Mouse (Mus musculus) spleen, adult 12 weeks (tissue): ENCODE measurements around the gene Edem3.
"Not testable (repeated sequence)": the region's sequence is repeated elsewhere in the genome, so short reads cannot be mapped to it uniquely, and the experiment has no call there.

ENCODE experiments used
- DNase-seq: peaks from one replicate; pipeline ENCODE4 v3.0.0; 2022; ENCODE audit warnings: low spot score

Edem3 gene

DNA sequence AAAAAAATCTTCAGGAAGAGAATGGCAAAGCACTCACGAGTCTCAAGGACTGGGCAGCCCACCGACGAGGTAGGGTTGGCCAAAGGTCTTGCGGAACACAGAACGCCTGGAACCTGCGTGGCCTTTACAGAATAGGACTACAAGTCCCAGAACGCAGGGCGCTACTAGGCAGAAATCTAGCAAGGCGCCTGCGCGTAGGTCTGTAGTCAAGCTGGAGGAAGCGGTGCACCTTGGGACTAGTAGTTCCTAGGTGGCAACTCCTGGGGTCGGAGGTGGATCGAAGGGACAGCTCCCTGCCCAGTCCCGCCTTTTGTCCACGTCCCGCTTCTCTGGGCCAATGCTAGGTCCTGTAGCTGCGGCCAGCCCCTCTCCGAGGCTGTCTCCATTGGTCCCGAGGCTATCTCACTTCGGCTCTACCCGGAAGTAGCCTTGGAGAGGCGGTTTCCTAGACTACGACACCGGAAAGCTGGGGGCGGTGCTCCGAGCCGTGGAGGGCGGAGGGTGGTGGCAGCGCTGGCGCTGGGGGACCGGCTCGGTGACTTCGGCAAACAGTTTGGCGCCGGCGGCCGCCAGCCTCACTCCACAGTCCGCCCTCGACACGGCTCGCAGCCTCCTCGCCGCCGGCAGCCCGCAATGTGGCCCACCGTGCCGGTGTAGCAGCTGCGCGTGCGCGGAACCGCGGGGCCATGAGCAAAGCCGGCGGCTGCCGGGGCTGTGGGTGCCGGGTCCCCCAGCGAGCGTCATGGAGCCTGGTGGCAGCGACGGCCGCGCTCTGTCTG, at the start of gene Edem3:
TSS of gene Edem3 (plus strand) at position 491 of the 779 bp plus-strand sequence.
- peak; percentile 92 for DNase-seq

DNA sequence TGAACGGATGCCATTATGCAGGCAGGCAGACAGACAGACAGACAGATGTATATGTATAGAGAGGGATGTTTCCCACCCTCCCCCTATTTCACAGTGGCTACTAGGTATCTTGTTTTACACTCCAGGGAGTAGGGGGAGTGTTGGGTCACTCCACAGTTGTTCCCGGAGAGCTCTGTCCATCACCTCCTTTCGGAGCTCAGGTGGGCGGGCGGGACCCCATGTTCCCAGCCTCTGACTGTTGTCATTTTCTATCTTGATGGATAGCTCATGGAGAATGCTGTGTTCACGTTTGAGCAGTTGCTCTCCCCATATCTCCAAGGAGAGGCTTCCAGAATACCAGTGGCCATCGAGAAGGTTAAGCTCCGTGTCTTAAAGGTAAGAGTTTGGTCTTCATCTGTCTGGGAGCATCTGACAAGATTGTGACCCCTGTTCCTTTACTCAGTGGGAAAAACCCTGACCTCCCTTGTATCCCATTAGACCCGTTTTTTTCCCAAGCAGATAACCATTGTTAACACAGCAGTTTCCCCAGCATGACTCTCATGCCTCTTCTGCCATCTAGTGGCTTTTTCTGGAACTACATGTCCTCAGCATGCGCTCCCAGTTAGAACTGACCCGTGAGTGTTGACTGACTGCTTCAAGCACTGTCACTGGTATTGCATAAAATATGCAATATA, 49.3 kb upstream of the Edem3 start:
- peak; percentile 45 for DNase-seq

DNA sequence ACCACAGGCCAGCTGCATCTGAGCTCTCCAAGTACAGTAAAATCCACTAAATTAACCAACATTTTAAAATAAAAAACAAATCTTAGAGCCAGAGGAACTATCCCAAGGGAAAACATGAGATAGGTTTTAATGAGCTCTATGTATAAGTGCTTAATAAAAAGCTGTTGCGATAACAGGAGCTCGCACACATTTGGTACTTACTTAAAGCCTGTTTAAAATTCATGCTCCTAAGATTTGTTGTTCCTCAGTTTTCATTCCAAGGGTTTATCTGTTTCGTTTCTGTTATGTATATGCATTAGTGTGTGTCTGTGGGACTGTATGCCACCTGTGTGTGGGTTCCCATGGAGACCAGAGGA, 48.8 kb upstream of the Edem3 start:
- no peak for DNase-seq

DNA sequence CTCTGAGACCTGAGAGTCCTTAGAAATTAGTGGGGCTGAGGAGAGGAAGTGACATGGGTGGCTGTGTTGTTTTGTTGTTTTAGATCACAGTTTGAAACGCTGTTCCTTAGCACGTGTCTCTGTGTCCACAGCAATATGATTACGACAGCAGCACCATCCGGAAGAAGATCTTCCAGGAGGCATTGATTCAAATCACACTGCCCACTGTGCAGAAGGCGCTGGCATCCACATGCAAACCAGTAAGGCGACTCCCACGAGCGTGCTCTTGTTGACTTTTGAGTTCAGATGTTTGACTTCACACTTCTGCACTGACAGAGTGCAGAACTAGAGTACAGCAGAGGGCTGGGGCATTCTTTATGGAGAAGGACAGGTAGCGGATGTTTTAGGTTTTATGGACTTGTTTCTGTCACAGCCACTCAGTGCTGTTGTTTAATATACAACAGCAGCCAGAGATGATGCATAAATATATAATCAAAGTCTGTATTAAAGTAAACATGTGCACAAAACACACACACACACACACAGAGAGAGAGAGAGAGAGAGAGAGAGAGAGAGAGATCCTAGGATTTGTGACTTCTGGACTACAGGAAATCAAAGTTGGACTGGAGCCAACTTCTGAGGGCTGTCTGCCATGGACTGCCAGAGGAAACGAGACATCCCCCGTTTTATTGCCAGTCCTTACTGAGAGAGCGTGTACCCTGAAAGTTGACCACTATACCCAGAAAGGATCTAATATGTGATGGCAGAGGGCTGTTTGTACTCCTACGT, 46.0 kb upstream of the Edem3 start:
- DNase-seq = no peak

DNA sequence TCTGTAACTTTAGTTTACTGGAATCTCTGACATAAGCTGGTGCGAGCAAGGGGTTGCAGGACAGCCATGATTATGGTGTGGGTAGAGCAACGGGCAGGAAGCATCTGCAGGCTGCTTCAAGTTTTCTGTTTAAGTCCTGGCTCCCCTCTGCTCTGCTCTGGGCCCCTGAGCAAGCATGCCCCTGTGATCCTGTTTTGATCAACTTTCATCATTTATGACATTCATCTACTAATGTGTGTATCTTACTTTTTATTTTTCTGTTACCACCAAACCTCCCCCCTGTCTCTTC, 45.5 kb upstream of the Edem3 start:
- DNase-seq = no peak

DNA sequence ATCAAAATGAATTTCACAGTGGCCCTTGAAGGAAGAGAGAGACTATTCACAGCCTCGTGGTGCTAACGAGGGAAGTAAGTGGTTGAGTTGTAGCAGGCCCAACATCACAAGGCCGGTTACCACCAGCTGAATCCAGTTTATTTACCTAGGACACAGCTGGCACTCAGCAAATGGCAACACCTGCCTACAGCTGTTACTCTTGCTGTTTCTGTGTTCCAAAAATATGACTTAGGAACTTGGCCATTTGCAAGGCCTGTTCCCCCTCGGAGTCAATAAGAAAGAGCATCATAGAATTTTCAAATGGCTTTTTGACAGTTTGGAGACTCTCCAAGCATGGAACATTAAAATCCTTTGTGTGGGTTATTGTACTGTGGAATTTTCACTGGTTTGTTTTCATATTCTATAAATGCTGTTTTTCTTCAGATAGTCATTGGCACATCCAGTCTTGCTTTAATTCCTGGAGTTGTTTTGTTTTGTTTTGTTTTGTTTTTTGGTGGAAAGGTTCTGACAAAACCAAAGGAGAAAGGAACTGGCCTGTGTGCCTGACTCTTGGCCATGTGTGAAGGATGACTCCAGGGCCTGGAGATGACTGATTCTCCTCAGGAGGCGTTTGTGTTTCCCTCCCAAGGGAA, 44.6 kb upstream of the Edem3 start:
- no peak for DNase-seq

DNA sequence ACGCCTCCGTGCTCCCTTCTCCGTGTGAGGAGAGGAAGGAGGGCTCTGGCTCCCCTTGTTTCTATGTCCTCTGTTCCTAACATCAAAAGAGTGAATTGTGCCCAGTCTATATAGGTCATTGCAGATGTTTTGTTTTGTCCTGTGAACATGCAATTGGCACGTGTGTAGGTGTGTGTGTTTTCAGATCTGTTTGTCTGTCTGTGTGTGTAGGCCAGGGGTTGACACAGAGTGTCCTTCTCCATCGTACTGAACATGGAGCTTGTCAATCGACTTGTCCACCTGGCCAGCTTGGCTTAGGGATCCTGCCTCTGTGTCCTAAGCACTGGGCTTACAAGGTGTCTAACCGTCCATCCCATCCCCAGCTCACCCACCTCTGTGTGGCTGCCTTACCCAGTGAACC, 44.1 kb upstream of the Edem3 start:
- no peak for DNase-seq

DNA sequence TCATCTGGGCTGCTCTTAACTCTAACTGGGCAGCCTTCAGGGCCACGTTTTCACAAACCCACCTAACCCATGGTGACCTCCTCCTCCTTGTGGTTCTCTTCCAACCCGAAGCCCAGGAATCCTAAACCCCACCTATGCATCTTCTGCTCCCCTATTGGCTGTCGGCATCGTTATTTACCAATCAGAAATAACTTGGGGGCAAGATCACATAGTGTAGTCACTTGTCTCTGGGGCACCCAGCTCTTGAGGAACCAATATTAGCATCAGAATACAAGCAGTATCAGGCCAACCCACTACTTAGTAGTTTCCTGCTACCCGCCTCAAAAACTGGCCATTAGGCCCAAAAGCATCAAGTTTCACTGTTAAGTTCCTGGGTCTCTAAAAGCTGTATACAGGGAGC, 42.5 kb upstream of the Edem3 start:
- DNase-seq = no peak

DNA sequence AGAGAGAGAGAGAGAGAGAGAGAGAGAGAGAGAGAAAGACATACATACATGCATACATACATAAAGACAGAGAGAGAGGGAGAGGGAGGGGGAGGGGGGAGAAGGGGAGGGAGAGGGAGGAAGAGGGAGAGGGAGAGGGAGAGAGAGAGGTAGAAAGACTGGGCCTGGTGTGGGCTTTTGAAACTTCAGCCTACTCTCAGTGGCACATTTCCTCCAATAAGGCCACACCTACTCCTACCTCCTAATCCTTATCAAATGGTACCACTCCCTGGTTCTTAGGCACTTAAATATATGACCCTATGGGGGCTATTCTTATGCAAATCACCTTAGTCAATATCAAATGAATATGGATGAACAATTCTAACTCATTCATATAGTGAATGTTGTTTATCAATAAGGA, 41.5 kb upstream of the Edem3 start:
- DNase-seq = no peak

DNA sequence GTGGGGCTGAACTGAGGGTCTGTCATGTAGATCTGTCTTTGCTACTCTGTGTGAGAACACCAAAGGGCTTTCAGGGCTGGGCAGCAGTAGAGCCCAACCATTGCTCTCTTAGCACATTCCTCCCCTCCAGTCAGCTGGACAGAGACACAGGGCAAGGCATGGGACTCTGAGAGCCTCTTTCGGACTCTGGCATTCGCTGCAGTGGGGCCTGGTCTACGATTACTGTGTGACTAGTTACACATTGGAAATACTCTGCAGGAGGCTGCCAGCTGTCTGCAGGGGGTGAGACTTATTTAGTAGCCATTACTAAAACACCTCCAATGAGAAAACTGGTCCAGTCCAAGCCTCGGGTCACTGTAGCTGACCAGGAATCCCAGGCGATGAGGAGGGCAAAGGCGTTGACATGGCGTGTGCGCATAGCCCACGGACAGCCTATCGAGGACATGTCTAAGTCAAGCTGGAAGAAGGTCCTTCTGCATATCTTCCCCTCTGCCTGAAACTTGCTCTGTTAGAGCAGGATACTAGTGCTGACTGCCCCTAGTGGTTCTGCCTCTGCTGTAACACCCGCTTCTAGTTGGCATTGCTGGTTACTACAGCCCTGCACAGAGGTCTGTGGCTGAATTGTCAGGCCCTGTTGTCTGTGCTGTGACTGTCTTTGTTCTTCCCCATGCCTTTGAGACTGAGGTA, 39.0 kb upstream of the Edem3 start:
- no peak for DNase-seq

DNA sequence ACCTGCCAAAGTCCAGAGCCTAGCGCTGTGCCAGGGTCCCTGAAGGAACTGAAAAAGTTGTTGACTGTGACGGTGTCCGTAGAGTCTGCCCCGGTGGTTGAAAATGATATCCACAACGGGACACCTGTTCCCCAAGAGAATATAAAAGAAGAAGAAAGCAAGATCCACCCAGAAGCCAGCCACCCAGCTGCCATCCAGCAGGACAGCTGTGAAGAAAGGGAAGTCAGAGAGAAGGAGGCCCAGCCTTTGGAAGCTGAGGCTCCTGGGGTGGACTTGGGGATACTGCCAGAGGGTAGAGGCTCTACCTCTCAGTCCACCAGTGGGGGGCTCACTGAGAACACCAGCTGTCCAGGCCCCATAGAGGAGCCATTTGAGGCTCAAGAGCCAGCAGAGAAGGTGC, 37.5 kb upstream of the Edem3 start:
- no peak for DNase-seq

DNA sequence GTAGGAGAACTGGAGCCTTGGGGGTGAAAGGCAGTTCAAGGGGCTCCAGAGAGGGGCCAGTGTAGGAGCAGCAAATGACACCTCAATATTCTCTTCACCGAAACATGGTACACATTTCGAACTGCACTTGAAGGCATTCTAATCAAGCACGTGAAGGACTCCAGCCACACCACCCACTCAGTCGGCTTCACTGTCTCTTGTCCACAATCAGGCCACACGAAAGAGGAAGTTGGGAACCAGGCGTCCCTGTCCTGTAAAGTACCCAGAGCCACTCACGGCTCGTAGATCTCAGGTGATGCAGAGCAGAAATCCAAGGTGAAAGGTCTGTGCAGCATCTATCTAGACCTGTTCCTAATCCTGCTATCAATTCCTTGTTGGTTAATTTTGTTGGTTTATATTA, 36.6 kb upstream of the Edem3 start:
- no peak for DNase-seq

DNA sequence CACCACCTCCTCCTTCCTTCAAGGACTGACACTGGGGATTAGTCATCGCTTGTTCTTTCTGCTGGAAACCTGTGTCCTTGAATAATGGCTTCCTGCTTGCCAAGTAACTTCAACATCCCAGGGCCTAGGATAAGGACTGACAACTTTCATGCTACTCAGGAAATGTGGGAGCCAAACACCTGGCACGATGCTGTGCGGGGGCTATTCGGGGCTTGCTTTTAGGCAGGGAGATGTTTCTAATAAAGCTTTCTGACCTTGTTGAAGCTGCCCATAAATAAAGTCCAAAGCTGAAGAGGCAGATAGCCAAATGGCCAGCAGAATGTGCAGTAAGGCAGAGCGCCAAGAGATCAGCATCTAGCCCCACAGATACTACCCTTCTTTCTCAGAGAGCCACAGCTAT, 35.3 kb upstream of the Edem3 start:
- DNase-seq = no peak

DNA sequence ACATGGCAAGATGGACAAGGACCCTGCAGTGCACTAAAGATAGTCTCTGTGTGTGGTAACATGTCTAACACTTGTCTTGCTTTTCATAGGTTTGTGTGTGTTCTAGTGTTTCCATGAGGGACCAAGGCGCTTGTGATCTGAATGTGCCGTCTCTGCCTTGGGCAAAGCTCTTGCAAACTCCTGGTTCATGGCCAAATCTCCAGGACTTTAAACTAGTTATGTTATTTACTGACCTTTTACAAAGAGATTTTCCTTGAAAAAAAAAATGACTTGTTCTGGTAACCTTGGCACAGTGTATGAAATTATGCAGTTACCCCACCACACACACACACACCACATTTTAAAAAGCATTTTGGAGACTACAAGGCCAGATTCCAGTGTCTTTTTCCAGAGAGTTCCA, 34.6 kb upstream of the Edem3 start:
- no peak for DNase-seq

DNA sequence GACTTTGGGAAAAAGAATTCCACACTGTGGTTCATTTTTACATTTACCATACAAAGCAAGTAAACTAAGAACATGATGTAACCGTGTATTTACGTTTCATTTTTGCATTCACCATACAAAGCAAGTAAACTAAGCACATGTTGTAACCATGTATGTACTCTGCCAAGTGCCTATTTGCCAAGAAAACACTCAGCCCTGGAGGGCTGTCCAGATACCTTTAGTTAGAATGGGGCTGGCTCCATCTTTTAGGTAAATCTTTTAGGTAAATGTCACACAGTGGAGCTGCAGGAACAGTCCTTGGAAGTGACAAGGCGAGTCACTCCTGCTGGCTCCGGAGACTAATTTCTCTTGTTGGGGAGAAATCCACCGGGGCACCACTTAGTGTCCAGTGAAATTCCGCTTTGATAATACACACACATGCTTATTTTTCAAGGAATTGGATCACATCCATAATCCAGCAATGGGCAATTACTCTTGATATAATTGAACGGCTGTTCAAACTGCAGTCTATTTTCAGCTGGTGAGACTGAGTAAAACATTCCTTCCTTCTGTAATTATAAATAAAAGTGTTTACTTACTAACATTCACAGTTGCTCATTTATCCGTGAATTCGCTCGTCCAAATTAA, 33.7 kb upstream of the Edem3 start:
- no peak for DNase-seq

DNA sequence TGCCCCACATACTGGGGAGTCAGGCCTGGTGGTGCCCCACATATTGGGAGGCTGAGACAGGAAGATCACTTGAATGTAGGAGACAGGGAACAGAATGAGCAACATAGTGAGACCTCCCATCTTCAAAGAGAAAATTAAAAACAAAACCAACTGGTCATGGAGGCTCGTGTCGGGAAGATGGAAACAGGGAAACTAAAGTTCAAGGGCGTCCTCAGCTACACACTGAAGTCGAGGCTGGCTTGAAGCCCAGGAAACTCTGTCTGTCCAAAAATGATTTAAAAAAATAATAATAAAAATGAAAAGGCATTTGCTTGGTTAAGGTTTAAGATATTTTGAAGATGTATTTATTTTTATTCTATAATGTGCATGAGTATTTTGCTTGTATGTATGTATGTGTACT, 31.4 kb upstream of the Edem3 start:
- no peak for DNase-seq

DNA sequence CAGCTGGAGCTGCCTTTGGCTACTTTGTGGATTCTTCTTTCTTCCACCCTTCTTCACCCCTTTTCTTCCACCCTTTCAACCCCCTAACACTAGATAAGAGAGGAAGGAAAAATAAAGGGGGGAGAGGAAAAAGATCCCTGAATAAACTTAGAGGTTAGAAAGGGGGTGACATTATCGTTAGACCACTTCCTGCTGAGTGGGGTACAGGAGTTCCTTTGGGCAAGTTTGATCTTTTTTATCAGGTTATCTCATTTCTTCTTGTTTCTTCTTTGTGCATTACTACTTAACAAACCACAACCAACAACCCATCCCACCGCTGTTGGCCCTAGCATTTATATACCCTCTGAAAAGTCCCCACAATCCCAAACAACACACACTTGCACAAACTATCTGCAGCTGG, 29.6 kb upstream of the Edem3 start:
- DNase-seq = no peak

DNA sequence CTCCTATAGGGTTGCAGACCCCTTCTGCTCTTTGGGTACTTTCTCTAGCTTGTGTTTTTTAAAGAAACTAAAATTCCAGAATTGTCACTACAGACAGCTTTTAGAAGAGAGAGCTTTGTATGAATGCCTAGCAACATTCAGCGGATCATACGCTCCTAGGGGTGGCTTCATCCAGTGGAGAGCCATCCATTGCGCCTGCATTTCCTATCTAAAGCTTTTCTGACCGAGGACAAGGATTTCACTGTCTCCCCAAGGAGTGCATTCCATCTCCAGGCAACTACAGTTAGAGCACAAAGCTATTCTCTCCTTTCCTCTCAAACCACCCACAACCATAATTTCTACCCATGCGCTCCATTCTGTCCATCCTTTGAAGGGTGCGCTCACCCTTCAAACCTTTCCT, 28.8 kb upstream of the Edem3 start:
- no peak for DNase-seq

DNA sequence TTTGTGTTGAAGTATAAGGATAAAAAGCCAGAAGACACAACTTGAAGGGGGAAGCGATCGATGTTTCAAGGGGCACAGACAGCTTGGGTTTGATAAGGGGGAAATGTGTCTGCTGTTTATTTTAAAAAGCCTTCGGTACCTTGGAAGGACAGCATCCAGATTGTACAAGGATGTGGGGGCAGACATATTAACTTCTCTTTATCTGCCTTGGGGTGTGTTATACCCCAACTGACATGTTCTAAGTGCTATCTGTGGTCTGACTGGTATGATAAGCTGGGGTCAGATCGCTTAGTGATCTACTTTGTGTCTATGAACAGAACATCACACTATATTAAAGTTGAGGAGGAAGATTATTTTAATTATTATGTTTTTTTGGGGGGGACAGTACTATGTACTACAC, 27.0 kb upstream of the Edem3 start:
- DNase-seq = no peak

DNA sequence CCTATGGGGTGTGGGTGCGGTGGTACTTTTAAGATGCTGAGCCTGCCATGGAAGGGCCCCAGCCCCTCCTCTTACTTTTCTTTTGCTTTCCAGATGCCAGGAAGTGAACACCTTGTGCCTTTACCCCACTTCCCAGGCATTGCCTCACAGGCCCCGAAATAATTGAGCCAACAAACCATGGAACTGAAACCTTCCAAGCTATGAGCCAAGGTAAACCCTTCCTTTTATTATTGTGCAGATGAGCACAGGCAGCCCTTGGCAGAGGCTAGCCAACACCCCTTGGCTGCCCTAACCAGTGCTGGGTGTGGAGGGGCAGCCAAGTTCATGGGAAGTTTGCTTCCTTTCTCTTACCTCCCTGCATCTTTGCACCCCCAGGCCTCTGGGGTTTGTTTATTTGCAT, 18.0 kb upstream of the Edem3 start:
- DNase-seq = no peak

DNA sequence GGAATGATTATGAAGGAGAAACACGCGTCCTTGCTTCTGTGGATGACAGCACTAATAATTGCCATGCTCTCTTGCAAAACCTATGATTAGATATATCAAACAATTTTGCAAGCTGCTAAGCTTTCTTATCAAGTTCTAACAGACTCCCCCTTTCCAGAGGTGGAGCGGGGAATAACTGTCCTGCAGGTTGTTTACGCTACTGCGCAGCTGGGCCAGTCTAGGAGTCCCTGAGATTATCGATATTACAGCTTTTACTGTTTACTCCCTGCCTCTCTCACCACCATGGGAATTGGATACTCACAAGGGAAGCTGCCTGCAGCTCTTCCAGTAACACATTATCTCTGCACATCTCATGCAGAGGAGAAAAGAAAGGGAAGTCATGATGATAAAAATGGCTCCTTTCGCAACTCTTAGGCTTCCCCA, 14.0 kb upstream of the Edem3 start:
- no peak for DNase-seq

DNA sequence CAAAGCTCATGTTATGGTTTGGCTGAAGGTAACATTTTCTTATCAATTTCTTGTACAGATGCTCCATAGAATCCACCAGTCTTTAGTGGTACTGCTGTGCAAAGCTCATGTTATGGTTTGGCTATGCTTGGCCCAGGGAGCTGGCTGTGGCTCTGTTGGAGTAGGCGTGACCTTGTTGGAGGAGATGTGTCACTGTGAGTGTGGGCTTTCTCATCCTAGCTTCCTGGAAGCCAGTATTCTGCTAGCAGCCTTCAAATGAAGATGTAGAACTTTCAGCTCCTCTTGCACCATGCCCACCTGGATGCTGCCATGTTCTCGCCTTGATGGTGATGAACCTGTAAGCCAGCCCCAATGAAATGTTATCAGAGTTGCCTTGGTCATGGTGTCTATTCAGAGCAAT, 5.3 kb upstream of the Edem3 start:
- DNase-seq = not testable (repeated sequence)
